Mouse (Mus musculus) bone marrow macrophage, adult 2 months (primary cell): ENCODE measurements around the gene Rab30.

ENCODE experiments used
- CTCF ChIP-seq: IDR thresholded peaks from 2 replicates; pipeline ENCODE4 v1.5.1; 2012; ENCODE audit warnings: low read depth, mild to moderate bottlenecking, low read length, moderate library complexity
- POLR2A ChIP-seq: IDR thresholded peaks from 2 replicates; pipeline ENCODE4 v1.6.1; 2012; ENCODE audit warnings: mild to moderate bottlenecking, low read depth, low read length, borderline replicate concordance

- no peak for TF ChIP-seq POLR2A
- TF ChIP-seq CTCF: no peak
Measured at GRCm38 (mm10) chr7:92758067-92758466, 16.7 kb downstream of the Rab30 start.
